Mouse (Mus musculus): Measurements from ENCODE around the gene Scp2. TPM values are rescaled to one million over a fixed set of nuclear protein-coding genes. Genes with fewer than 3 reads are reported as not detected.
"Not testable (repeated sequence)": the region's sequence is repeated elsewhere in the genome, so short reads cannot be mapped to it uniquely, and the experiment has no call there.

Gene Scp2
- total and polyA plus RNA-seq, 3 experiments: 235 to 357 (median 303) TPM

DNA sequence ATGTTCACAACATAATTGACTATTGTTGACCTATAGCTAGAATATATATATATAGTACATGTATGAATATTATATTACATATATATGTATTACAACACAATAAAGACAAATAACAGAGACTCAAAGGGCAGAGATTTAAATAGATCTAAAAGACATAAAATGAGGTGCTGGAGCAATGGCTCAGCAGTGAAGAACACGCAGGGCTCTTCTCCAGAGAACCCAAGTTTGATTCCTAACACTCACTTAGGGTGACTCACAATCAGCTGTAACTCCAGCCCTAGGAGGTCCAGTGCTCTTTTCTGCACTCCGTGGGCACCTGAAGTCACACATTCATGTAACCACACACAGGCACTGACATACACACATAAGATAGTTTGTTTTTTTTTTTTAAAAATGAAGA, 60.8 kb downstream of the Scp2 start:
- Histone ChIP-seq H3K36me3 (ENCODE audit: control insufficient read depth, insufficient read depth, low read length) (peaks cover 3% of the 10 kb centered on the region), H3K4me1 (ENCODE audit: control insufficient read depth, insufficient read depth, low read length) (no peaks in the 10 kb centered on the region; the same call in 1 of the 2 replicates), H3K4me3 (no peak overlapping the region), H3K79me2 (replicated peaks; ENCODE audit: control insufficient read depth, insufficient read depth, low read length) (no peaks in the 10 kb centered on the region), H3K27me3 (ENCODE audit: control insufficient read depth, insufficient read depth, low read length) (no peaks in the 10 kb centered on the region), H3K27ac (no peak overlapping the region), H3K9ac (ENCODE audit: low read depth, low read length) (no peak overlapping the region)
- no peak for DNase-seq
- intact Hi-C loops (cut with DNase I): no loop called here
- no peak for TF ChIP-seq CTCF (IDR thresholded peaks at IDR 0.05)
- TF ChIP-seq EP300 (IDR thresholded peaks at IDR 0.05; ENCODE audit: insufficient read depth, low read depth, low read length): no peak
- TF ChIP-seq POLR2A (IDR thresholded peaks at IDR 0.05; ENCODE audit: insufficient read depth, low read depth, low read length): no peak
- WGBS: 92% methylated on average over 2 of the region's 2 CpGs

DNA sequence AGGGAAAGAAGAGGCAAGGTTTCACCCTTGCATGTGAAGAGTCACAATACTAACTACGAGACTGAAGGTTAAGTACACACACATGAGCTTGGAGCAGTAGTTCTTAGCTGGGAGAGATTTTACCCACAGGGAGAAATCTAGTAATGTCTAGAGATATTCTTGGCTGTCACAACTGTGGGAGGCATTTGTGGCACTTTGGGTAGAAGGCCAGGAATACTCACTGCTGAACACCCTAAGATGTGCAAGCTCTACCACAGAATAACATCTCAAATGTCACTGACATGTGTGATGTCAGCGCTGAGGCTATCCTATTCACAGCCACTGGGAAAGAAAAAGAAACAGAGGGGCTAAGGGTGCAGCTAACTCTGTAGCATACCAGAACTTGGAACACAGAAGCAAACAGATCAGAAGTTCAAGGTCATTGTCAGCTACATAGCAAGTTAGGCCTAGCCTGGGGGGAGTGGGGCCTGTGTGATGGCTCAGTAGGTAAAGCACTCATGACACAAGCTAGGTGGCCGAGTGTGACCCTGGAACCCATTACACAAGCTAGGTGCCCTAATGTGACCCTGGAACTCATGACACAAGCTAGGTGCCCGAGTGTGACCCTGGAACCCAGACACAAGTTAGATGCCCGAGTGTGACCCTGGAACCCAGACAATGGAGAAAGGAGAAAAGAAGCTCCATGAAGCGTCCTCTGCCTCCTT, 61.6 kb downstream of the Scp2 start:
- H3K36me3 ChIP-seq (ENCODE audit: control insufficient read depth, insufficient read depth, low read length): peaks cover 3% of the 10 kb centered on the region
- no peak overlapping the region for H3K9ac ChIP-seq (ENCODE audit: low read depth, low read length)
- TF ChIP-seq EP300 (IDR thresholded peaks at IDR 0.05; ENCODE audit: insufficient read depth, low read depth, low read length) (no peak), POLR2A (IDR thresholded peaks at IDR 0.05; ENCODE audit: insufficient read depth, low read depth, low read length) (no peak)
- H3K27ac ChIP-seq: no peak overlapping the region
- no peak for DNase-seq
- H3K4me1 ChIP-seq (ENCODE audit: control insufficient read depth, insufficient read depth, low read length): no peaks in the 10 kb centered on the region; the same call in 1 of the 2 replicates
- no peaks in the 10 kb centered on the region for H3K27me3 ChIP-seq (ENCODE audit: control insufficient read depth, insufficient read depth, low read length)
- H3K79me2 ChIP-seq (replicated peaks; ENCODE audit: control insufficient read depth, insufficient read depth, low read length): no peaks in the 10 kb centered on the region
- intact Hi-C loops (cut with DNase I): no loop called here
- no peak overlapping the region for H3K4me3 ChIP-seq
- WGBS: 82% methylated on average over 6 of the region's 6 CpGs

GRCm38 (mm10) chr4:108082401-108082806, 62.4 kb downstream of the Scp2 start:
- no peak overlapping the region for H3K27ac ChIP-seq
- H3K36me3 ChIP-seq (ENCODE audit: control insufficient read depth, insufficient read depth, low read length): peaks cover 3% of the 10 kb centered on the region
- H3K79me2 ChIP-seq (replicated peaks; ENCODE audit: control insufficient read depth, insufficient read depth, low read length): no peaks in the 10 kb centered on the region
- intact Hi-C loops (cut with DNase I): no loop called here
- TF ChIP-seq EP300 (IDR thresholded peaks at IDR 0.05; ENCODE audit: insufficient read depth, low read depth, low read length): no peak
- TF ChIP-seq CTCF (IDR thresholded peaks at IDR 0.05): no peak
- TF ChIP-seq POLR2A (IDR thresholded peaks at IDR 0.05; ENCODE audit: insufficient read depth, low read depth, low read length): no peak
- no peaks in the 10 kb centered on the region for H3K27me3 ChIP-seq (ENCODE audit: control insufficient read depth, insufficient read depth, low read length)
- WGBS: 90% methylated on average over 2 of the region's 2 CpGs
- H3K4me1 ChIP-seq (ENCODE audit: control insufficient read depth, insufficient read depth, low read length): no peaks in the 10 kb centered on the region; the same call in 1 of the 2 replicates
- no peak overlapping the region for H3K4me3 ChIP-seq
- no peak for DNase-seq
- H3K9ac ChIP-seq (ENCODE audit: low read depth, low read length): no peak overlapping the region

DNA sequence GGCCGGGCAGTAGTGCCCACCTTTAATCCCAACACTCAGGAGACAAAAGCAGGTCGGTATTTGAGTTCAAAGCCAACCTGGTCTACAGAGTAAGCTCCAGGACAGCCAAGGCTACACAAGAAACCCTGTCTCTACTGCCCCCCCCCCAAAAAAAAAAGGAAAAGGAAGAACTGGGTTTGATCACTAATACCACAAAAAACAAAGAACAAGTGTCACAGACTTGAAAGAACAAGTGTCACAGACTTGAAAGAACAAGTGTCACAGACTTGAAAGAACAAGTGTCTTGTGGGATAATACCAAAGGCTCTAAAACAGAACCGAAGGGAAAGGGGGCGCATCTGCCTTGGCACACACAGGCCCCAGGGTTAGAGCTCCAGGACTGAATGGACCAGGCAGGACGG, 63.9 kb downstream of the Scp2 start:
- Histone ChIP-seq H3K9ac (ENCODE audit: low read depth, low read length) (no peak overlapping the region), H3K79me2 (replicated peaks; ENCODE audit: control insufficient read depth, insufficient read depth, low read length) (no peaks in the 10 kb centered on the region), H3K4me1 (ENCODE audit: control insufficient read depth, insufficient read depth, low read length) (no peaks in the 10 kb centered on the region; the same call in 1 of the 2 replicates), H3K36me3 (ENCODE audit: control insufficient read depth, insufficient read depth, low read length) (peaks cover 3% of the 10 kb centered on the region), H3K27me3 (ENCODE audit: control insufficient read depth, insufficient read depth, low read length) (no peaks in the 10 kb centered on the region), H3K4me3 (no peak overlapping the region), H3K27ac (no peak overlapping the region)
- no peak for TF ChIP-seq POLR2A (IDR thresholded peaks at IDR 0.05; ENCODE audit: insufficient read depth, low read depth, low read length)
- TF ChIP-seq EP300 (IDR thresholded peaks at IDR 0.05; ENCODE audit: insufficient read depth, low read depth, low read length): no peak
- TF ChIP-seq CTCF (IDR thresholded peaks at IDR 0.05): no peak
- intact Hi-C loops (cut with DNase I): no loop called here
- 90% methylated on average over 5 of the region's 5 CpGs for WGBS
- no peak for DNase-seq

- Histone ChIP-seq H3K9ac (ENCODE audit: low read depth, low read length) (no peak overlapping the region), H3K27me3 (ENCODE audit: control insufficient read depth, insufficient read depth, low read length) (no peaks in the 10 kb centered on the region), H3K4me1 (ENCODE audit: control insufficient read depth, insufficient read depth, low read length) (no peaks in the 10 kb centered on the region; the same call in 1 of the 2 replicates), H3K4me3 (no peak overlapping the region), H3K79me2 (replicated peaks; ENCODE audit: control insufficient read depth, insufficient read depth, low read length) (no peaks in the 10 kb centered on the region), H3K27ac (no peak overlapping the region), H3K36me3 (ENCODE audit: control insufficient read depth, insufficient read depth, low read length) (peaks cover 3% of the 10 kb centered on the region)
- intact Hi-C loops (cut with DNase I): loop anchor here (10.0 kb wide), 1 partner anchor 245 kb away; the partner anchor contains the start of gene Coa7
- WGBS: 67% methylated on average over 2 of the region's 2 CpGs
- DNase-seq: no peak
- TF ChIP-seq CTCF (IDR thresholded peaks at IDR 0.05) (no peak), POLR2A (IDR thresholded peaks at IDR 0.05; ENCODE audit: insufficient read depth, low read depth, low read length) (no peak), EP300 (IDR thresholded peaks at IDR 0.05; ENCODE audit: insufficient read depth, low read depth, low read length) (no peak)
Observed at GRCm38 (mm10) chr4:108079762-108080161, 65.0 kb downstream of the Scp2 start.

DNA sequence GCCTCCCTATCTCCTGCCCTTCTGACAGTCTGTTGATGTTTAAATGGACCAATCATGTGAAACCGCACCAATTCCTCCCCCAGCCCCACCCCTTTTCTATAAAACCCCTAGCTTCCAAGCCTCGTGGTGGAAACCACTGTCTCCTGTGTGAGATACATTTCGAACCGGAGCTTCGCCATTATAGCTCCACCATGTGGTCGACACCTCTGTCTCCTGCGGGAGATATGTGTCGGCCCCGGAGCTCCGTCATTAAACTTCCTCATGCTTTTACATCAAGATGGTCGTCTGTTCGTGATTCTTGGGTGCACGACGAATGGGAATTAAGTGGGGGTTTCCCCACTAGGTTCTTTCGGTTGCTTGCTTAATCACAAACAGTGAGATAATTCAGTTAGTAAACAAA, 65.6 kb downstream of the Scp2 start:
- 84% methylated on average over 15 of the region's 15 CpGs for WGBS
- not testable (repeated sequence) for DNase-seq; H3K79me2 ChIP-seq (replicated peaks; ENCODE audit: control insufficient read depth, insufficient read depth, low read length); H3K4me3 ChIP-seq; H3K27ac ChIP-seq; H3K27me3 ChIP-seq (ENCODE audit: control insufficient read depth, insufficient read depth, low read length); H3K9ac ChIP-seq (ENCODE audit: low read depth, low read length); H3K36me3 ChIP-seq (ENCODE audit: control insufficient read depth, insufficient read depth, low read length); H3K4me1 ChIP-seq (ENCODE audit: control insufficient read depth, insufficient read depth, low read length)
- peak; percentile 19; the same call in 1 of the 2 replicates for TF ChIP-seq CTCF (IDR thresholded peaks at IDR 0.05)
- intact Hi-C loops (cut with DNase I): loop anchor here (10.0 kb wide), 1 partner anchor 246 kb away; the partner anchor contains the start of gene Coa7

All from heart, adult 2 months (tissue).